Mouse (Mus musculus) liver, postnatal 0 days (tissue): ENCODE data around the gene Txnrd2. TPM values are rescaled to one million over a fixed set of nuclear protein-coding genes. Genes with fewer than 3 reads are reported as not detected.

Experiments
- ATAC-seq: fragments of 200-750 bp; cut with Nextera tagmentation; 2 replicates; pipeline ENCODE4 v1.8.0; 2017; ENCODE audit warnings: mild to moderate bottlenecking, moderate library complexity
- DNase-seq: peaks from one replicate; pipeline ENCODE4 v3.0.0-alpha.2; 2016
- H3K27ac ChIP-seq: fragments of 300-500 bp; sonication (generic); 2 replicates; pipeline ENCODE4 v1.5.1; 2014; ENCODE audit warnings: antibody characterized with exemption, moderate library complexity, mild to moderate bottlenecking, low read depth
- H3K27me3 ChIP-seq: fragments of 300-500 bp; sonication (generic); 2 replicates; pipeline ENCODE4 v1.6.1; 2014; ENCODE audit warnings: low read length, control low read depth, mixed read lengths; ENCODE audit not compliant: insufficient read depth
- H3K36me3 ChIP-seq: fragments of 300-500 bp; sonication (generic); replicated peaks from 2 replicates; pipeline ENCODE4 v1.6.1; 2014; ENCODE audit warnings: mild to moderate bottlenecking, control low read depth, low read length, moderate library complexity, mixed read lengths; ENCODE audit not compliant: insufficient read depth
- H3K4me1 ChIP-seq: fragments of 300-500 bp; sonication (generic); 2 replicates; pipeline ENCODE4 v1.6.1; 2014; ENCODE audit warnings: antibody characterized with exemption, mild to moderate bottlenecking, control low read depth; ENCODE audit not compliant: insufficient read depth
- H3K4me2 ChIP-seq: fragments of 300-500 bp; sonication (generic); 2 replicates; pipeline ENCODE4 v1.6.1; 2014; ENCODE audit warnings: low read depth, mild to moderate bottlenecking, low read length, moderate library complexity, mixed read lengths
- H3K4me3 ChIP-seq: fragments of 300-500 bp; sonication (generic); 2 replicates; pipeline ENCODE4 v1.5.1; 2014; ENCODE audit warnings: low read depth, low read length
- H3K9ac ChIP-seq: fragments of 300-500 bp; sonication (generic); replicated peaks from 2 replicates; pipeline ENCODE4 v1.6.1; 2014; ENCODE audit warnings: mild to moderate bottlenecking, moderate library complexity
- H3K9me3 ChIP-seq: fragments of 300-500 bp; sonication (generic); 2 replicates; pipeline ENCODE4 v1.6.1; 2016; ENCODE audit warnings: mild to moderate bottlenecking, control low read depth, low read length, mixed read lengths
- CTCF ChIP-seq: sonication (generic); IDR thresholded peaks from 2 replicates; pipeline ENCODE4 v1.5.1; 2016; ENCODE audit warnings: antibody characterized with exemption, low read depth
- EP300 ChIP-seq: IDR thresholded peaks from 2 replicates; pipeline ENCODE4 v1.6.1; 2016; ENCODE audit warnings: antibody characterized with exemption, low read depth, mild to moderate bottlenecking
- WGBS: fragments of 180-500 bp; shearing (Covaris S2); extraction: QIAGEN DNeasy Blood & Tissue Kit; methylation state at CpG from one replicate; pipeline ENCODE4 v1.1.7; 2014; ENCODE audit not compliant: insufficient replicate concordance; 5-methylcytosine and 5-hydroxymethylcytosine counted together
- polyA plus RNA-seq: library from polyadenylated mRNA; unstranded; fragments of >200 nt; fragmentation: Nextera tagmentation; extraction: Ambion mirVana; gene quantifications from 2 replicates; pipeline ENCODE4 v1.2.1, GENCODE M21; 2015

The Txnrd2 gene
- polyA plus RNA-seq, 1 experiment from 2014 or later = 53.3 TPM

GRCm38 (mm10) chr16:18501531-18501930 lies 75.3 kb downstream of the Txnrd2 start:
- Histone ChIP-seq H3K9me3 (no peaks in the 10 kb centered on the region), H3K27me3 (no peaks in the 10 kb centered on the region), H3K4me3 (no peak overlapping the region), H3K4me2 (no peak overlapping the region), H3K9ac (no peak overlapping the region), H3K27ac (no peak overlapping the region), H3K4me1 (peaks cover 10% of the 10 kb centered on the region), H3K36me3 (no peaks in the 10 kb centered on the region; the same call in 1 of the 2 replicates)
- no peak for ATAC-seq
- WGBS = 83% methylated on average over 6 of the region's 6 CpGs
- no peak for TF ChIP-seq CTCF
- no peak for TF ChIP-seq EP300
- no peak for DNase-seq

DNA sequence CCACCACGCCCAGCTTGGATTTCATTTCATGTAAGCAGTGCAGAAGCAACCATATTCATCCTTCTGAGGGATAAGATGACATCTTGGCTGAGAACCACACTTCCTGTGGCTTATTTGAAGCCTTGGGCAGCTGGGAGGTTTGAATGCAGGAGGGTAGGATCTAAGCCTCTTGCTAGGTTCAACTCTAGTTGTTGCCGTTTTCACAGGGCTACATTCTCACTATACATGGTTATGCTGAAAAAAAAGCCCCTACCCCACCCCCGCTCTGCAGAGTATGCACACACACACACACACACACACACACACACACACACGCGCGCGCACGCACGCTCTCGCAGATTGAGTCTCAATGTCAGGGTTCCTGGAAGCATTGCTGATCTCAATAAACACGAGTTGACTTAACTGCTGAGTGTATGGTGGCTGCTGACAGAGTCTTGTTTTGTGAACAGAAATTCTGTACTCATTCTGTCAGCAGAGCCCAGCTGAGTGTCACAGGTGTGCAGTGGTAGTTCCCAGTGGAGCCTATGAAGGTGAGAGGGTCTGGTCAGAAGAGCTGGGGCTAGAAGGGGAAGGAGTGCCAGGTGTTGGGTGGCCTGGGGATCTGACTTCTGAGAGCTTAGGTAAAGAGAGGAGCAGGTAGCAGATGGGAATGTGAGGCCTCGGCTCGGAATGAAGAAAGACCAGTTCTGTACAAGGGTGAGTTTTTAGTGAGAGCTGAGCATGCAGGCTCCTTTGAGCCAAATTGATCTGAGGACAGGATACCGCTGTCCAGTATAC lies 77.6 kb downstream of the Txnrd2 start:
- no peak for TF ChIP-seq CTCF
- no peak for TF ChIP-seq EP300
- no peak for ATAC-seq
- no peak overlapping the region for H3K4me2 ChIP-seq
- 90% methylated on average over 14 of the region's 14 CpGs for WGBS
- H3K27me3 ChIP-seq = no peaks in the 10 kb centered on the region
- no peaks in the 10 kb centered on the region for H3K9me3 ChIP-seq
- H3K4me3 ChIP-seq = no peak overlapping the region
- no peak for DNase-seq
- H3K9ac ChIP-seq = no peak overlapping the region
- H3K4me1 ChIP-seq = peaks cover 5% of the 10 kb centered on the region
- no peaks in the 10 kb centered on the region; the same call in 1 of the 2 replicates for H3K36me3 ChIP-seq
- H3K27ac ChIP-seq = no peak overlapping the region

GRCm38 (mm10) chr16:18506524-18507199 lies 80.5 kb downstream of the Txnrd2 start:
- ATAC-seq = peak; percentile 62; the same call in 1 of the 2 replicates
- TF ChIP-seq CTCF (no peak), EP300 (no peak)
- Histone ChIP-seq H3K9ac (no peak overlapping the region), H3K4me2 (no peak overlapping the region), H3K9me3 (no peaks in the 10 kb centered on the region), H3K36me3 (no peaks in the 10 kb centered on the region; the same call in 1 of the 2 replicates), H3K4me3 (no peak overlapping the region), H3K27ac (no peak overlapping the region), H3K27me3 (no peaks in the 10 kb centered on the region), H3K4me1 (no peaks in the 10 kb centered on the region)
- 80% methylated on average over 3 of the region's 3 CpGs for WGBS
- DNase-seq = no peak

DNA sequence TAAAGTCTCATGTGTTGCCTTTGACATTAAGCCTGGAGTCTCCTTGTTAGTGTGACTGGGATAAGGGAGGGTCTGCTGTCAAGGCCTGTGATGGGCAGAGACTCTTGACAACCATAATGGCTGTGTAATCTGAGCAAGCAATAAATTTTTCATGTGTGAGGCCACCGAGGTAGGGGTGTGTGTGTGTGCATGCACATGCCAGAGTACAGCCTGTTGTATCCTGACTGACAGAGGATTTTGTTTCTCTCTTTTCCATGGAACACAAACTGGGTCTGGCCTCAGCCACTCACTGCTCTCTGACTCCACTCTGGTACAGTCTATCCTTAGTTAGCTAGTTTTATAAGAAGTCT lies 81.0 kb downstream of the Txnrd2 start:
- Histone ChIP-seq H3K36me3 (no peaks in the 10 kb centered on the region), H3K9ac (no peak overlapping the region), H3K9me3 (no peaks in the 10 kb centered on the region), H3K4me2 (no peak overlapping the region), H3K4me3 (no peak overlapping the region), H3K27me3 (no peaks in the 10 kb centered on the region), H3K4me1 (no peaks in the 10 kb centered on the region), H3K27ac (no peak overlapping the region)
- WGBS = 52% methylated on average over 1 of the region's 1 CpGs
- TF ChIP-seq EP300 (no peak), CTCF (no peak)
- no peak for DNase-seq
- no peak for ATAC-seq

GRCm38 (mm10) chr16:18511741-18512140 lies 85.6 kb downstream of the Txnrd2 start:
- 79% methylated on average over 5 of the region's 5 CpGs for WGBS
- Histone ChIP-seq H3K4me3 (no peak overlapping the region), H3K27me3 (no peaks in the 10 kb centered on the region), H3K9ac (no peak overlapping the region), H3K4me2 (no peak overlapping the region), H3K27ac (no peak overlapping the region), H3K4me1 (no peaks in the 10 kb centered on the region), H3K36me3 (no peaks in the 10 kb centered on the region), H3K9me3 (no peaks in the 10 kb centered on the region)
- no peak for ATAC-seq
- no peak for TF ChIP-seq CTCF
- no peak for TF ChIP-seq EP300
- DNase-seq = no peak

GRCm38 (mm10) chr16:18513508-18513907 lies 87.3 kb downstream of the Txnrd2 start:
- no peak for DNase-seq
- Histone ChIP-seq H3K36me3 (no peaks in the 10 kb centered on the region), H3K9ac (no peak overlapping the region), H3K4me3 (no peak overlapping the region), H3K27me3 (no peaks in the 10 kb centered on the region), H3K27ac (no peak overlapping the region), H3K4me2 (no peak overlapping the region), H3K4me1 (no peaks in the 10 kb centered on the region), H3K9me3 (no peaks in the 10 kb centered on the region)
- no peak for ATAC-seq
- no peak for TF ChIP-seq CTCF
- no peak for TF ChIP-seq EP300
- WGBS = 58% methylated on average over 6 of the region's 6 CpGs
